Comparison of ENCODE assay signal across 18 mouse cellular contexts in the genomic region with DNA sequence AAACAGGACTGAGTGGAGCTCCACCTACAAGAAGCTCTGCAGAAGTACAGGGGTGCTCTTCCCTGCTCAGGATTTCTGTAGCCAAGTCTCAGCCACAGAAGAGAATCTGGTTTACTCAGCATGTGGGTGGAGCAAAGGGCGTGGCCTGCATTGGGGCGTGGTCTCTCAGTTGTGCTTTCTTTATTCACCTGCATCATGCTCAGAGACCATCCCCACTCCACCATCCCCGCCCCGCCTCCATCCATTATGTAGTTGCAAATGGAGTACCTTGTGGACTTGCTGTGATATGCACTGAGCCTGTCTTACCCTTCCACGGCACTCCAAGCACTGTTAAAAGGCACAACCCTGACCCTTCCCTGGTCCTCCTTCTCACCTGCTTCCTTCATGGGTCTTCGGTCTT.
DNase-seq lines count a peak whose midpoint lies in the region; ATAC-seq lines count a peak whose summit lies in the region.
"Had no signal": no experiment of that assay in that cellular context is flagged by ENCODE, and none has a peak within 500 bp of the region (broad histone marks: within the 10 kb centered on the region; RNA-seq: fewer than 3 reads in every experiment).

No protein-coding gene starts in this region.

- H3K27ac ChIP-seq in liver, embryonic 12.5 days = no peak overlapping the region
- H3K27ac ChIP-seq in forebrain, embryonic 14.5 days (ENCODE audit: low read depth, low read length) = no peak overlapping the region
- H3K27ac ChIP-seq: heart, embryonic 13.5 days; layer of hippocampus, adult 2 months; limb, embryonic 15.5 days; lung, embryonic 15.5 days; neural tube, embryonic 12.5 days had no signal

- ATAC-seq in liver, embryonic 12.5 days = no peak
- ATAC-seq in forebrain, embryonic 14.5 days = 0 out of 2 replicates have a peak, but pooled peaks have one; percentile 15
- ATAC-seq: CD4-positive, CD25-positive, alpha-beta regulatory T cell, adult 4 months; inflammation-experienced regulatory T-cells, adult 6 months had no signal

- H3K4me3 ChIP-seq in liver, embryonic 12.5 days = no peak overlapping the region
- no peak overlapping the region for H3K4me3 ChIP-seq in forebrain, embryonic 14.5 days (ENCODE audit: low read depth, low read length)
- H3K4me3 ChIP-seq: heart, embryonic 13.5 days; layer of hippocampus, adult 2 months; limb, embryonic 15.5 days; lung, embryonic 15.5 days; neural tube, embryonic 12.5 days had no signal

- DNase-seq in liver = peak; percentile 5
- DNase-seq in testis, postnatal 10 days (ENCODE audit: low spot score) = peak; percentile 43
- no peak for DNase-seq in testis, postnatal 14 days (ENCODE audit: low spot score)
- no peak for DNase-seq in forebrain, embryonic 14.5 days (ENCODE audit: low spot score)
- no peak for DNase-seq in cerebellum, adult 18-20 months
- DNase-seq in layer of hippocampus, adult 8-10 months (ENCODE audit: low spot score in 2 of 2) = no peak
- DNase-seq: adrenal gland, adult 2 months; cerebellum, adult 11-12 months; right cerebral cortex, postnatal 25 days; thymus, adult 18-20 months had no signal

- H3K36me3 ChIP-seq in liver, embryonic 12.5 days = no peaks in the 10 kb centered on the region
- peaks cover 2% of the 10 kb centered on the region; the same call in 1 of the 2 replicates for H3K36me3 ChIP-seq in forebrain, embryonic 14.5 days (ENCODE audit: control insufficient read depth, insufficient read depth, low read length)
- H3K36me3 ChIP-seq: heart, embryonic 13.5 days; limb, embryonic 15.5 days; lung, embryonic 15.5 days; neural tube, embryonic 12.5 days had no signal

- no peaks in the 10 kb centered on the region for H3K27me3 ChIP-seq in liver, embryonic 12.5 days (replicated peaks)
- no peaks in the 10 kb centered on the region for H3K27me3 ChIP-seq in forebrain, embryonic 14.5 days (replicated peaks; ENCODE audit: control insufficient read depth, insufficient read depth, low read length)
- H3K27me3 ChIP-seq: heart, embryonic 13.5 days; limb, embryonic 15.5 days; lung, embryonic 15.5 days; neural tube, embryonic 12.5 days had no signal

- no peaks in the 10 kb centered on the region for H3K4me1 ChIP-seq in liver, embryonic 12.5 days
- no peaks in the 10 kb centered on the region for H3K4me1 ChIP-seq in forebrain, embryonic 14.5 days (ENCODE audit: control insufficient read depth, insufficient read depth, low read length)
- H3K4me1 ChIP-seq: heart, embryonic 13.5 days; limb, embryonic 15.5 days; lung, embryonic 15.5 days; neural tube, embryonic 12.5 days had no signal

- no peak overlapping the region for H3K9ac ChIP-seq in liver, embryonic 12.5 days
- no peak overlapping the region for H3K9ac ChIP-seq in forebrain, embryonic 14.5 days (ENCODE audit: low read length)
- H3K9ac ChIP-seq: heart, embryonic 13.5 days; limb, embryonic 15.5 days; lung, embryonic 15.5 days; neural tube, embryonic 12.5 days had no signal

- no peak overlapping the region for H3K4me2 ChIP-seq in liver, embryonic 12.5 days
- no peak overlapping the region for H3K4me2 ChIP-seq in forebrain, embryonic 14.5 days (ENCODE audit: low read length)
- H3K4me2 ChIP-seq: heart, embryonic 13.5 days; limb, embryonic 15.5 days; lung, embryonic 15.5 days; neural tube, embryonic 12.5 days had no signal

- 35% methylated on average over 6 of the region's 6 CpGs for WGBS in liver, embryonic 12.5 days (ENCODE audit: insufficient replicate concordance)
- 40% methylated on average over 6 of the region's 6 CpGs for WGBS in forebrain, embryonic 14.5 days

- no peaks in the 10 kb centered on the region for H3K9me3 ChIP-seq in liver, embryonic 12.5 days (replicated peaks)
- no peaks in the 10 kb centered on the region for H3K9me3 ChIP-seq in forebrain, embryonic 14.5 days (replicated peaks; ENCODE audit: control insufficient read depth, low read length)
- H3K9me3 ChIP-seq: heart, embryonic 13.5 days; limb, embryonic 15.5 days; lung, embryonic 15.5 days; neural tube, embryonic 12.5 days had no signal

Comparison
In these comparisons a context has a peak if more than half of its experiments do, and no peak if none do; other contexts are left out.
1. DNase-seq: peak in liver (single experiment) and testis, postnatal 10 days (single experiment); none in testis, postnatal 14 days (single experiment), forebrain, embryonic 14.5 days (single experiment), cerebellum, adult 18-20 months (0 of 2) and layer of hippocampus, adult 8-10 months (0 of 2).